Mouse (Mus musculus) liver, embryonic 16.5 days (tissue): ENCODE measurements around the gene Mesp1. TPM values are rescaled to one million over a fixed set of nuclear protein-coding genes. Genes with fewer than 3 reads are reported as not detected.
"Not testable (repeated sequence)": the region's sequence is repeated elsewhere in the genome, so short reads cannot be mapped to it uniquely, and the experiment has no call there.

Experiments
- ATAC-seq: fragments of 200-750 bp; cut with Nextera tagmentation; 2 replicates; pipeline ENCODE4 v1.8.0; 2017; ENCODE audit warnings: low read depth, mild to moderate bottlenecking, moderate number of reproducible peaks, moderate library complexity
- H3K27ac ChIP-seq: fragments of 300-500 bp; sonication (generic); 2 replicates; pipeline ENCODE4 v1.5.1; 2014; ENCODE audit warnings: mild to moderate bottlenecking, low read length
- H3K27me3 ChIP-seq: fragments of 300-500 bp; sonication (generic); 2 replicates; pipeline ENCODE4 v1.6.1; 2014; ENCODE audit warnings: low read depth, low read length, mixed read lengths; ENCODE audit not compliant: control insufficient read depth, insufficient read depth
- H3K36me3 ChIP-seq: fragments of 300-500 bp; sonication (generic); 2 replicates; pipeline ENCODE4 v1.6.1; 2014; ENCODE audit warnings: mild to moderate bottlenecking; ENCODE audit not compliant: control insufficient read depth, insufficient read depth
- H3K4me1 ChIP-seq: fragments of 300-500 bp; sonication (generic); 2 replicates; pipeline ENCODE4 v1.6.1; 2014; ENCODE audit warnings: low read depth, low read length, mixed read lengths; ENCODE audit not compliant: control insufficient read depth
- H3K4me2 ChIP-seq: fragments of 300-500 bp; sonication (generic); 2 replicates; pipeline ENCODE4 v1.6.1; 2014; ENCODE audit warnings: low read depth, low read length, mixed read lengths
- H3K4me3 ChIP-seq: fragments of 300-500 bp; sonication (generic); 2 replicates; pipeline ENCODE4 v1.5.1; 2014; ENCODE audit warnings: low read depth, mild to moderate bottlenecking, low read length
- H3K9ac ChIP-seq: fragments of 300-500 bp; sonication (generic); 2 replicates; pipeline ENCODE4 v1.6.1; 2014; ENCODE audit warnings: low read depth, low read length
- H3K9me3 ChIP-seq: fragments of 300-500 bp; sonication (generic); replicated peaks from 2 replicates; pipeline ENCODE4 v1.6.1; 2016; ENCODE audit warnings: low read length; ENCODE audit not compliant: control insufficient read depth
- WGBS: fragments of 180-500 bp; shearing (Covaris S2); extraction: QIAGEN DNeasy Blood & Tissue Kit; methylation state at CpG from one replicate; pipeline ENCODE4 v1.1.7; 2014; ENCODE audit not compliant: insufficient replicate concordance; 5-methylcytosine and 5-hydroxymethylcytosine counted together
- polyA plus RNA-seq: library from polyadenylated mRNA; unstranded; fragments of >200 nt; fragmentation: Nextera tagmentation; extraction: Ambion mirVana; gene quantifications from 2 replicates; pipeline ENCODE4 v1.2.1, GENCODE M21; 2015

Mesp1 gene
- polyA plus RNA-seq, 1 experiment from 2014 or later, result not detected

- no peaks in the 10 kb centered on the region for H3K4me1 ChIP-seq
- no peak overlapping the region for H3K4me3 ChIP-seq
- H3K9me3 ChIP-seq, result no peaks in the 10 kb centered on the region
- no peaks in the 10 kb centered on the region for H3K36me3 ChIP-seq
- no peak for ATAC-seq
- no peaks in the 10 kb centered on the region for H3K27me3 ChIP-seq
- H3K4me2 ChIP-seq, result no peak overlapping the region
- 61% methylated on average over 4 of the region's 4 CpGs for WGBS
- no peak overlapping the region for H3K27ac ChIP-seq
- no peak overlapping the region for H3K9ac ChIP-seq
These were observed 6.7 kb upstream of the Mesp1 start for GRCm38 (mm10) chr7:79800336-79800735.

DNA sequence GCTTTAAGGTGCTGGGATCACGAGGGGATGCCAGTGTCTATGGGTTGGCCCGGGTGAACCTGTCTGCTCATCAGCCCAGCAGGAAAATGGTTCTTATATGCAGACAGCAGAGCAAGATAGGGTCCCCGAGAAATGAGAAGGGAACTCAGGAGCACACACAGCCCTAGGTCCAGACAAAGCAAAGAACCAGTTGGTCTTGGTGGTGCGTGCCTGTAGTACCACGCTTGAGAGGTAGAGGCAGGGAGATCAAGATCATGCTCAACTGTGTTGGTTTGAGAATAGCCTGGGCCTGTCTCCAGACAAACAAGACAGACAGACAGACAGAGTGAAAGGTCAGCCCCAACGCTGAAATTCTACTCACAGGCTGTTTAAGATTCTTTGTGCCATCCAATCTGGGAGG, 5.9 kb upstream of the Mesp1 start:
- WGBS, result 50% methylated on average over 6 of the region's 6 CpGs
- no peak for ATAC-seq

GRCm38 (mm10) chr7:79799048-79799447, 5.5 kb upstream of the Mesp1 start:
- Histone ChIP-seq H3K9ac (no peak overlapping the region), H3K27me3 (peaks cover 6% of the 10 kb centered on the region), H3K27ac (no peak overlapping the region), H3K4me1 (no peaks in the 10 kb centered on the region), H3K36me3 (no peaks in the 10 kb centered on the region), H3K4me3 (no peak overlapping the region), H3K4me2 (no peak overlapping the region), H3K9me3 (no peaks in the 10 kb centered on the region)
- no peak for ATAC-seq
- WGBS, result 1% methylated on average over 8 of the region's 8 CpGs

More for the DNA sequence above, 5.9 kb upstream of the Mesp1 start:
- Histone ChIP-seq H3K4me1 (no peaks in the 10 kb centered on the region), H3K27ac (no peak overlapping the region), H3K4me3 (no peak overlapping the region), H3K9me3 (no peaks in the 10 kb centered on the region), H3K36me3 (no peaks in the 10 kb centered on the region), H3K9ac (no peak overlapping the region), H3K27me3 (peaks cover 1% of the 10 kb centered on the region; the same call in 1 of the 2 replicates), H3K4me2 (no peak overlapping the region)

GRCm38 (mm10) chr7:79798606-79799005, 5.0 kb upstream of the Mesp1 start:
- Histone ChIP-seq H3K27me3 (peaks cover 10% of the 10 kb centered on the region), H3K4me1 (no peaks in the 10 kb centered on the region), H3K9ac (no peak overlapping the region), H3K27ac (no peak overlapping the region), H3K4me2 (no peak overlapping the region), H3K4me3 (no peak overlapping the region), H3K36me3 (no peaks in the 10 kb centered on the region), H3K9me3 (no peaks in the 10 kb centered on the region)
- WGBS, result 14% methylated on average over 5 of the region's 5 CpGs
- ATAC-seq, result no peak

DNA sequence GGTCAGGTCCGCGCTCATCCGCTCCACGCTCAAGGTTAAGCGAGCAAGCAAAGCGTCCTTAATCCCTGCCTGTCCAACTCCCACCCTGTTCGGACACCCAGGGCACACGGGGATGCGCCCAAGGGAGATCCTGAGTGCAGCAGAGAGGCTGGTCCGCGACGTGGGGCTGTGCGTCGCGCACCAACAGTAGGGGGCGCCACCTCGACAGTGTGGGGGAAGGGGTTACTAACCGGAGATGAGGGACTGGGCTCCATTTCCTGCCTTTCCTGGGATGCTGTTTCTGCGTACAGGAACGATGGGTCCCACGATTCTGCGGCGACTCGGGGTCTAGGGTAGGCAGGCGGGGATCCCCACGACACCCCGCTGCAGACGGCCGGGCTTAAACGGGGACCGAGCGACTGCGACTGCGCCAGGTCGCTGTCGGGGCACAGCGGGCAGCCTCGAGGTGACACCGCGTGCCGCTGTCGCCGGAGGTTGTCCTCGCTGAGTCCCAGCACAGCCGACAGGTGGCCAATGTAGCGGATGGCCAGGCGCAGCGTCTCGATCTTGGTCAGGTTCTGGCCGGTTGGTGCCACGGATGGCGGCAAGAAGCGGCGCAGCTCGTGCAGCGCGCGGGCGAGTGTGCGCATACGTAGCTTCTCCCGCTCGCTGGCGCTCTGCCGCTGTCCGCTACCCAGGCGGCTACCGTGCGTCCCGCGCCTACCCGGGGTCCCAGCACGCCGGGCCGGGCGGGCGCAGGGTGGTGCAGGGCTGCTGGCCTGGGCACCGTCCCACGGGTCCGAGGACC, 760 bp downstream of the Mesp1 start:
- WGBS, result 1% methylated on average over 79 of the region's 80 CpGs
- H3K4me1 ChIP-seq, result peaks cover 3% of the 10 kb centered on the region; the same call in 1 of the 2 replicates
- no peak overlapping the region for H3K27ac ChIP-seq
- H3K27me3 ChIP-seq, result peaks cover 40% of the 10 kb centered on the region
- peak overlapping the region; percentile 48 for H3K4me3 ChIP-seq
- peak overlapping the region; percentile 60 for H3K4me2 ChIP-seq
- H3K9ac ChIP-seq, result no peak overlapping the region
- H3K9me3 ChIP-seq, result no peaks in the 10 kb centered on the region
- peak; percentile 17; the same call in 1 of the 2 replicates for ATAC-seq
- H3K36me3 ChIP-seq, result no peaks in the 10 kb centered on the region

GRCm38 (mm10) chr7:79789812-79790211, 3.8 kb downstream of the Mesp1 start:
- ATAC-seq, result peak; percentile 79
- H3K4me2 ChIP-seq, H3K4me1 ChIP-seq, H3K4me3 ChIP-seq, H3K36me3 ChIP-seq, H3K9ac ChIP-seq, H3K27ac ChIP-seq, H3K9me3 ChIP-seq: not testable (repeated sequence)
- WGBS, result 38% methylated on average over 2 of the region's 2 CpGs
- H3K27me3 ChIP-seq, result peaks cover 40% of the 10 kb centered on the region

GRCm38 (mm10) chr7:79786295-79786694, 7.3 kb downstream of the Mesp1 start:
- ATAC-seq, result peak; percentile 33; the same call in 1 of the 2 replicates
- no peak overlapping the region for H3K27ac ChIP-seq
- H3K36me3 ChIP-seq, result no peaks in the 10 kb centered on the region

DNA sequence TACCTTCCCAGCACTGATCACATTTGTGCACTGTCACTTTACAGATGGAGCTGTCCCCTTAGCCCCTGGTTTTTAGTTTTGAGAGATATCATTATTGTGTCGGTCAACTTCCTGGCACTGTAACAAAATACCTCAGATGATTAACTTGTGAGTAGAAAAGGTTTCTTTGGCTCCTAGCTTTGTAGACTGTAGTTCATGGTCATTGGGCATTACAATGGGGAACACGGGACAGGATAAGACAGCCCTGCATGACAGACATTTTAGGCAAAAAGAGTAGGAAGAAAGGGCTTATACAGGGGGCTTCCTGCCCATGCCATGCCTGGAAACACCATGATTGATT, 11.1 kb downstream of the Mesp1 start:
- H3K4me3 ChIP-seq, result no peak overlapping the region
- no peaks in the 10 kb centered on the region for H3K9me3 ChIP-seq
- no peak overlapping the region for H3K9ac ChIP-seq
- no peak overlapping the region for H3K4me2 ChIP-seq
- no peaks in the 10 kb centered on the region for H3K4me1 ChIP-seq
- no peak for ATAC-seq
- H3K27me3 ChIP-seq, result no peaks in the 10 kb centered on the region
- WGBS, result 52% methylated on average over 2 of the region's 2 CpGs
- no peak overlapping the region for H3K27ac ChIP-seq
- no peaks in the 10 kb centered on the region for H3K36me3 ChIP-seq

More at GRCm38 (mm10) chr7:79786295-79786694, 7.3 kb downstream of the Mesp1 start:
- WGBS, result 19% methylated on average over 6 of the region's 6 CpGs
- H3K9me3 ChIP-seq, result no peaks in the 10 kb centered on the region
- no peak overlapping the region for H3K4me3 ChIP-seq
- no peak overlapping the region for H3K4me2 ChIP-seq
- peaks cover 7% of the 10 kb centered on the region for H3K27me3 ChIP-seq
- no peak overlapping the region for H3K9ac ChIP-seq
- no peaks in the 10 kb centered on the region for H3K4me1 ChIP-seq

GRCm38 (mm10) chr7:79781826-79782515, 11.6 kb downstream of the Mesp1 start:
- Histone ChIP-seq H3K9ac (no peak overlapping the region), H3K36me3 (no peaks in the 10 kb centered on the region), H3K4me3 (no peak overlapping the region), H3K4me2 (no peak overlapping the region), H3K4me1 (no peaks in the 10 kb centered on the region), H3K27me3 (no peaks in the 10 kb centered on the region), H3K9me3 (no peaks in the 10 kb centered on the region), H3K27ac (peak overlapping the region; percentile 86; the same call in 1 of the 2 replicates)
- WGBS, result 65% methylated on average over 11 of the region's 11 CpGs
- ATAC-seq, result no peak
